Mouse (Mus musculus) C2C12 (cell line): ENCODE data around the gene Zfyve1. TPM values are rescaled to one million over a fixed set of nuclear protein-coding genes. Genes with fewer than 3 reads are reported as not detected.
"Not testable (repeated sequence)": the region's sequence is repeated elsewhere in the genome, so short reads cannot be mapped to it uniquely, and the experiment has no call there.

Source experiments
- H3K27me3 ChIP-seq: one replicate; pipeline ENCODE4 v1.6.1; 2011; ENCODE audit not compliant: control insufficient read depth, insufficient read depth, insufficient read length
- H3K36me3 ChIP-seq: one replicate; pipeline ENCODE4 v1.6.1; 2011; ENCODE audit not compliant: control insufficient read depth, insufficient read depth
- H3K4me3 ChIP-seq: one replicate; pipeline ENCODE4 v1.5.1; 2011; ENCODE audit warnings: mild to moderate bottlenecking, control low read depth; ENCODE audit not compliant: poor library complexity, insufficient read depth, severe bottlenecking
- H3K79me2 ChIP-seq: one replicate; pipeline ENCODE4 v1.6.1; 2011; ENCODE audit not compliant: control insufficient read depth, insufficient read depth
- H3K79me3 ChIP-seq: one replicate; pipeline ENCODE4 v1.6.1; 2011; ENCODE audit warnings: low read depth, control low read depth
- H3ac ChIP-seq: one replicate; pipeline ENCODE3; 2011; ENCODE audit warnings: low read depth; ENCODE audit not compliant: control insufficient read depth, insufficient read length
- CEBPB ChIP-seq: IDR thresholded peaks from one replicate; pipeline ENCODE4 v1.6.1; 2011; ENCODE audit warnings: low read depth, mild to moderate bottlenecking, control low read depth, moderate library complexity
- CTCF ChIP-seq: IDR thresholded peaks from one replicate; pipeline ENCODE4 v1.5.1; 2011; ENCODE audit not compliant: control insufficient read depth, insufficient read depth, insufficient read length
- FOSL1 ChIP-seq: IDR thresholded peaks from one replicate; pipeline ENCODE4 v1.8.0; 2011; ENCODE audit warnings: mild to moderate bottlenecking, low read length; ENCODE audit not compliant: poor library complexity, insufficient read depth, severe bottlenecking
- MAX ChIP-seq: IDR thresholded peaks from one replicate; pipeline ENCODE4 v1.6.1; 2011; ENCODE audit warnings: mild to moderate bottlenecking, control low read depth
- MYOD1 ChIP-seq: IDR thresholded peaks from one replicate; pipeline ENCODE4 v1.6.1; 2011; ENCODE audit warnings: low read depth; ENCODE audit not compliant: control insufficient read depth, insufficient read length
- MYOG ChIP-seq: IDR thresholded peaks from one replicate; pipeline ENCODE4 v1.6.1; 2011; ENCODE audit not compliant: control insufficient read depth, insufficient read length; ENCODE audit errors: extremely low read depth
- USF1 ChIP-seq: IDR thresholded peaks from one replicate; pipeline ENCODE4 v1.6.1; 2011; ENCODE audit warnings: low read depth, mild to moderate bottlenecking, control low read depth, moderate library complexity
- polyA plus RNA-seq: library from polyadenylated mRNA; unstranded; fragments of >200 nt; fragmentation: generic; extraction: Trizol; gene quantifications from one replicate; pipeline ENCODE4 v1.2.1, GENCODE M21; 2012; ENCODE audit warnings: missing spikeins

Gene Zfyve1
- polyA plus RNA-seq, 1 experiment = 8.6 TPM

DNA sequence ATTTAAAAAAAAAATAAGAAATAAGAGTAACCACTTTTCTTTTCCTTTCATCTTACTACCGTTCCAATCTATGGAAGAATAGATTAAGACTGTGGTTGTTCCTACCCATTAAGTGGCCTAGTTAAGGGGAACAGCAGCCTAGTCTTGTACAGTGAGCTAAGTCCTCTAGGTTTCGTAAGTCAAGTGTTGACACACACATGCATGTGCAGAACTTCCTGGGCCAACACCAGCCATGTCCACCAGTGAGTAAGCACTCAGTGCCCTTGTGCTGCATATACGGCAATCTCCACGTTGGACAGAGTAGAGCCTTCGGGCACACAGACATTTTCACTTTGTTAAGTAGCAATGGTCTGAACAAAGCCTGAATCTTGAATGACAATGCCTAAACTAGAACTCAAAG is 20.2 kb upstream of the Zfyve1 start:
- TF ChIP-seq MYOD1 (no peak), USF1 (no peak), MAX (no peak), CEBPB (no peak), FOSL1 (no peak), MYOG (no peak), CTCF (no peak)
- Histone ChIP-seq H3ac (no peak overlapping the region), H3K4me3 (no peak overlapping the region), H3K27me3 (no peaks in the 10 kb centered on the region), H3K36me3 (no peaks in the 10 kb centered on the region), H3K79me2 (no peaks in the 10 kb centered on the region), H3K79me3 (no peaks in the 10 kb centered on the region)

DNA sequence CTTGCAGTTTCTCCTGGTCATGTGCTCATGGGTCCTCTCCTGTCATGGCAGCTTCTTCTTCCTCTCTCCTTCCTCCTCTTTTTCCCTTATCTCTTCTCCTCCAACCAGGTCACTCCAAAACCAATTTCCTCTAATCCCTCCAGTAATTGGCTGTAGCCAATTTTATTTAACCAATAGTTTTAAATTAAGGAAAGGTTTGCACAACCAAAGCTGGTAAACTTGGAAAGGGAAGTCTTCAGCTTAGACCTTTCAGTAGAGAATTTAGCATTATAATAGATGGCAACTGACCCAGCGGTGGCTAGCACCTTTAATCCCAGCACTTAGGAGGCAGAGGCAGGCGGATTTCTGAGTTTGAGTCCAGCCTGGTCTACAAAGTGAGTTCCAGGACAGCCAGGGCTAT is 9.4 kb upstream of the Zfyve1 start:
- not testable (repeated sequence) for H3K79me3 ChIP-seq, H3K4me3 ChIP-seq, H3K36me3 ChIP-seq, H3ac ChIP-seq, H3K79me2 ChIP-seq, H3K27me3 ChIP-seq

DNA sequence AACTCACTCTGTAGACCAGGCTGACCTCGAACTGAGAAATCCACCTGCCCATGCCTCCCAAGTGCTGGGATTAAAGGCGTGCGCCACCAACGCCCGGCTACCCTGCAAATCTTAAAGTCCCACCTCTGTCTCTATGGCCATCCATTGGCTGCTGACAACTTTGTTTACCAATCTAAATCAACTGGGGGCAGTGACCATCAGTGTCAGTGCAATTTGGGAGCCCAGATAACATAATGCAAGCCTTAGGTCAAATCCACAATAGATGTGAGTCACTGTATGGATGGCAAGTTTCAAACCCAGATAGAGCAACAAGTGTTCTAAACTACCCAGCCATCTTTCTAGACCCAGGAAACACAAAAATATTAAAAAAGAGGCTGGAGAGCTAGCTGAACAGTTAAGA is 5.3 kb upstream of the Zfyve1 start:
- Histone ChIP-seq H3K27me3 (no peaks in the 10 kb centered on the region), H3K79me2 (no peaks in the 10 kb centered on the region), H3K36me3 (no peaks in the 10 kb centered on the region), H3ac (no peak overlapping the region), H3K79me3 (no peaks in the 10 kb centered on the region), H3K4me3 (no peak overlapping the region)
- TF ChIP-seq CEBPB (no peak), MYOD1 (no peak), FOSL1 (no peak), MAX (no peak), CTCF (no peak), MYOG (no peak), USF1 (no peak)

DNA sequence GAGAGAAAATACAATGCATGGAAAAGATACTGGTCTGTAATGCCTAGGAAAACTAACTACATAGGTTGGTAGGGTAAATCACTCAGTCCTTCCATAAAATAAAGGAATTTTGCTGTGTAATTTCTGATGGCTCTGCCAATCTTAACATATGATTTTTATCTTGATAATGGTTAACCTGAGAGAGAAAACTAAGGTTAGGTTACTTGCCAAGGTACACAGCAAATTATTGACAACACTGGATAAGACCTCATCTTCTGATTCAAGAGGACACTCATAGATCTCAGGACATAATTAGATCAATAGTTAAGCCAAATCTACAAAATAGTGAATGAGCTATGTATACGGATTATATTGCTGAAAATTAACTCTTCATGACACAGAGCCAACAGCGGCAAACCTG is 859 bp upstream of the Zfyve1 start:
- peaks cover 8% of the 10 kb centered on the region for H3K36me3 ChIP-seq
- no peaks in the 10 kb centered on the region for H3K27me3 ChIP-seq
- TF ChIP-seq USF1 (no peak), CTCF (no peak), CEBPB (no peak), MYOD1 (no peak), MAX (no peak)
- no peak overlapping the region for H3ac ChIP-seq
- H3K79me3 ChIP-seq = no peaks in the 10 kb centered on the region
- H3K4me3 ChIP-seq = no peak overlapping the region
- no peaks in the 10 kb centered on the region for H3K79me2 ChIP-seq

DNA sequence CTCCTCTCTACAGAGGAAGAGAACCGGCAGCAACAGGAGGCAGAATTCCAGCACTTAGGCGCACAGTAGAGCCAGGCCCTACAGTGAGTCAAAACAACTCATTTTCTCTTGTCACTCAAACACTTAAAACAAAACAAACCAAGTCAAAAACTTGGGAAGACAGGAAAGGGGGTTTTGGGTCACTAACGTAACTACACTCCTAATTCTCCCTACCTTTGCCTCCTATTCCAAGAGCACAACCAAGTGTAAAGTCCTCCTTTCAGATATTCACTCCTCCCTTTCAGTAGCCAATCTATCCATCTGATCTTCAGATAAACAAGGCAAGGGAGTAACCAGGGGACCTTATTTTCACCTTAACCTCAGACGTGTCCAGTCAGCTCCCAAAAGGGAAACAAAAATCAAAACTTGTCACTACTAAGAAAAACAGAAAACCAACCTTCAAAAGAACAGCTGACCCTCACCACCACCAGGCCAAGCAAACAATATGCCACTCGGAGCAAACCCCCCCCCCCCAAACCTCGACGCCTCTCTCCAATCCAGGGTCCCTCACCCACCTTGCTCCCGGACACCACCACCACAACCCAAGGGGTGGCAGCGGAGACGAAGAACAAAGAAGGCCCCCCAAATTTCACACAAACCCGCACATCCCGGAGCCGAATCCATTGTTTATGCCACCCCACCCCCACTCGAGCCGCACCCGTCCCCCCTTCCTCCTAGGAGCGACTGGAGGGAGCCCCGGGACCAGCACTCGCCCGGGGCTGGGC is 649 bp downstream of the Zfyve1 start:
- Histone ChIP-seq H3ac (peak overlapping the region; percentile 85), H3K27me3 (no peaks in the 10 kb centered on the region), H3K4me3 (peak overlapping the region; percentile 69), H3K36me3 (peaks cover 8% of the 10 kb centered on the region), H3K79me3 (no peaks in the 10 kb centered on the region), H3K79me2 (no peaks in the 10 kb centered on the region)
- no peak for TF ChIP-seq MAX
- TF ChIP-seq CEBPB = no peak
- no peak for TF ChIP-seq CTCF
- TF ChIP-seq MYOG = no peak
- no peak for TF ChIP-seq FOSL1
- TF ChIP-seq USF1 = no peak
- TF ChIP-seq MYOD1 = no peak

DNA sequence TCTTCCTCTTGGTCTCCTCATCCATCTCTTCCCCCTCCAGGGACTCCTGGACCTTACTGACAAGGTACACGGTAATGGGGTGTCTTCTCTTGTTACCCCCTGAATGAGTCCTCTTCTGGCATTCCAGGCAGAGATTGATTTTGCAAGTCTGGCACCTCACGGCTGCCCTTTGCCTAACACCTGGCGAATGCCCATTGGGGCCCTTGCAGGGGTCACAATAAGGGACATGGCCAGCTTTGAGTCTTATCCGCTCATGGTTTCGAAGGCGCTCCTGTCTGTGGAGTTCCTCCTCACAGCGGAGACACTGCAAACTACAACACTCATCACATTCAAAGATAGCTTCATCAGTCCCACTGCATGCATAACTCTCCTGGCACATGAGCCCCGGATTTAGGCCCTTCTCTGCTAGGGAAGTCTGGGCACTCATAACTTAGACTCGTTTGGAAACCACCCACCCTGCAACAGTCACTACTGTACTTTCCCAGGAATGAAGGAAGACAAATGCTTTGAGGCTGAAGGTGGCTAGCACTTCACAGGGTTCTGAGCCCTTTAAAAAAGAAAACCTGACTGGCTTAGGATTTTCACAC is 2.5 kb downstream of the Zfyve1 start:
- no peaks in the 10 kb centered on the region for H3K79me3 ChIP-seq
- no peak overlapping the region for H3K4me3 ChIP-seq
- no peaks in the 10 kb centered on the region for H3K79me2 ChIP-seq
- peaks cover 8% of the 10 kb centered on the region for H3K36me3 ChIP-seq
- no peak overlapping the region for H3ac ChIP-seq
- no peak for TF ChIP-seq MAX
- no peak for TF ChIP-seq CEBPB
- TF ChIP-seq USF1 = no peak
- no peak for TF ChIP-seq MYOD1
- no peak for TF ChIP-seq MYOG
- TF ChIP-seq CTCF = no peak
- TF ChIP-seq FOSL1 = no peak
- no peaks in the 10 kb centered on the region for H3K27me3 ChIP-seq
